Mouse (Mus musculus): Measurements from ENCODE around the gene Cd7. TPM values are rescaled to one million over a fixed set of nuclear protein-coding genes. Genes with fewer than 3 reads are reported as not detected.
"Not testable (repeated sequence)": the region's sequence is repeated elsewhere in the genome, so short reads cannot be mapped to it uniquely, and the experiment has no call there.

Gene Cd7
- polyA plus RNA-seq, 1 experiment, result 0.95 TPM

DNA sequence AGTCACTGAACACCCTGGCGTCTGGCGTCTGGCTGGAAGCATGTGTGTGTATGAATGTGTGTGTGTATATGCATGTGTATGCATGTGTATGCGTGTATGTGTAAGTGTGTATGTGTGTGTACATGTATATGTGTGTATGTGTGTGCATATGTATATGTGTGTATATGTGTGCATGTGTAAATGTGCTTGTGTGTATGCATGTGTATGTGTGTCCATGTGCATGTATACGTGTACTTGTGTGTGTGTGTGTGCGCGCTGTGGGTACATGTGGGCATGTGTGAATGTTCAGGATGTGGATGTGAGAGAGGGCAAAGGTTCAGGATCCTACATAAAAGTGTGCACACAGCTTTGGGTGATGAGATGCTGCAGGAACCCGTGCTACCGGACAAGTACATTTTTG, 41.1 kb upstream of the Cd7 start:
- Histone ChIP-seq H3K4me1 (ENCODE audit: control insufficient read depth, insufficient read depth, low read length) (no peaks in the 10 kb centered on the region), H3K36me3 (ENCODE audit: control insufficient read depth, insufficient read depth, low read length) (no peaks in the 10 kb centered on the region), H3K4me3 (ENCODE audit: control insufficient read depth, low read depth, low read length) (no peak overlapping the region), H3K27ac (ENCODE audit: control insufficient read depth, insufficient read depth, low read depth, low read length) (no peak overlapping the region), H3K27me3 (ENCODE audit: control insufficient read depth, insufficient read depth, low read length) (no peaks in the 10 kb centered on the region)
- no peak for TF ChIP-seq CTCF (IDR thresholded peaks at IDR 0.05; ENCODE audit: control insufficient read depth, insufficient read depth, insufficient replicate concordance, low read depth, low read length)
- TF ChIP-seq POLR2A (IDR thresholded peaks at IDR 0.05; ENCODE audit: control insufficient read depth, low read depth, low read length), result no peak

DNA sequence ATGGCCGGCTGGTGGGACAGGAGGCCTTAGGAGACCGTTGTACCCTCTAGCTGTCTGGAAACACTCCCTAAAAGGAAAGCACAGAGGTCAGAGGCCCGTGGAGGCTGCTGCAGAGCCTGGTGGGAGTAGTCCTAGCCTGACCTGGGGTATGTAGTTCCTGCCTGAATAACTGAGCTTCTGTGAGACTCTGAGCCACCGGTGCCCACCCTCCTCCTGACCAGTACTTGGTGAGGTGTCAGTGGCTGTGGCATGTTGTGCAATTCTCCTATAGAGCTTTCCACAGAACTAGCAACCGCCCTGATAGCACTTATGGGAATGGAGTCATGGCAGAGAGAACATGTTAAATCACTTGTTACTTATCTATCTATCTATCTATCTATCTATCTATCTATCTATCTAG, 36.4 kb upstream of the Cd7 start:
- no peak for TF ChIP-seq CTCF (IDR thresholded peaks at IDR 0.05; ENCODE audit: control insufficient read depth, insufficient read depth, insufficient replicate concordance, low read depth, low read length)
- no peak for TF ChIP-seq POLR2A (IDR thresholded peaks at IDR 0.05; ENCODE audit: control insufficient read depth, low read depth, low read length)
- no peak overlapping the region for H3K27ac ChIP-seq (ENCODE audit: control insufficient read depth, insufficient read depth, low read depth, low read length)
- no peaks in the 10 kb centered on the region for H3K4me1 ChIP-seq (ENCODE audit: control insufficient read depth, insufficient read depth, low read length)
- H3K4me3 ChIP-seq (ENCODE audit: control insufficient read depth, low read depth, low read length), result no peak overlapping the region
- H3K36me3 ChIP-seq (ENCODE audit: control insufficient read depth, insufficient read depth, low read length), result no peaks in the 10 kb centered on the region
- H3K27me3 ChIP-seq (ENCODE audit: control insufficient read depth, insufficient read depth, low read length), result no peaks in the 10 kb centered on the region

DNA sequence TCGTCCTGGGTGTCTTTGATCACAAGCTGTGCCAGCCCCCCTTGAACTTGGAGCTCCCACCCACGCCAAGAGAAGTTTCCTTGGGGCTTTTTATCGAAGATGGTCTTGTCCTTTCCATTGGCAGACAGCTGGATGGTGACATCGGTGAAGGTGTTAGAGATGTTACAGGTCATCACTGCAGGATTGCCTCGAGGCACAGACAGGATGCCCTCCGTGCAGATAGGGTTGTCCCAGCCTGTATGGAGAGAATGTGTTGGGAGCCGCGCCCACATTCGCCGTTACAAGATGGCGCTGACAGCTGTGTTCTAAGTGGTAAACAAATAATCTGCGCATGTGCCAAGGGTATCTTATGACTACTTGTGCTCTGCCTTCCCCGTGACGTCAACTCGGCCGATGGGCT, 30.4 kb upstream of the Cd7 start:
- not testable (repeated sequence) for H3K4me1 ChIP-seq (ENCODE audit: control insufficient read depth, insufficient read depth, low read length); H3K27me3 ChIP-seq (ENCODE audit: control insufficient read depth, insufficient read depth, low read length); H3K36me3 ChIP-seq (ENCODE audit: control insufficient read depth, insufficient read depth, low read length); H3K27ac ChIP-seq (ENCODE audit: control insufficient read depth, insufficient read depth, low read depth, low read length)
- H3K4me3 ChIP-seq (ENCODE audit: control insufficient read depth, low read depth, low read length), result peak overlapping the region; percentile 60

DNA sequence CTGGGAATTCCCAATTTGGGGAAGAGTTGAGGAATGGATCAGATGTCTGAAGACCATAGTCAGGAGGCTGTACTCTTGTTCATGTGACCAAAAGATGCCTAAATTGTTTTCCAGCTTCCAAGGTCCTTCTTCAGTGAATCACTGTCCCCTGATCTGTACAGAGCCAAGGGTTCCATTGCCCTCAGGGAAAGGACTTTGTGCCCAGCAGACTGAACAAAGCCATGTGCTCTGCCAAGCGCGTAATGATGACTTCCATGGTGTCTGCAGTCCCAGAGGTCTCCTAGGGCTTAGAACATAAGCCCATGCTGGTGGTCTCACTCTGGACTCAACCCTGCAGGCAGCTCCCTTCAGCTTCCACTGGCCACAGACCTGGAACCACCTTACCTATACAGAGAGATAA, 28.7 kb upstream of the Cd7 start:
- Histone ChIP-seq H3K27me3 (ENCODE audit: control insufficient read depth, insufficient read depth, low read length) (no peaks in the 10 kb centered on the region), H3K4me1 (ENCODE audit: control insufficient read depth, insufficient read depth, low read length) (no peaks in the 10 kb centered on the region), H3K4me3 (ENCODE audit: control insufficient read depth, low read depth, low read length) (peak overlapping the region; percentile 60), H3K36me3 (ENCODE audit: control insufficient read depth, insufficient read depth, low read length) (no peaks in the 10 kb centered on the region), H3K27ac (ENCODE audit: control insufficient read depth, insufficient read depth, low read depth, low read length) (no peak overlapping the region)
- no peak for TF ChIP-seq CTCF (IDR thresholded peaks at IDR 0.05; ENCODE audit: control insufficient read depth, insufficient read depth, insufficient replicate concordance, low read depth, low read length)
- no peak for TF ChIP-seq POLR2A (IDR thresholded peaks at IDR 0.05; ENCODE audit: control insufficient read depth, low read depth, low read length)

DNA sequence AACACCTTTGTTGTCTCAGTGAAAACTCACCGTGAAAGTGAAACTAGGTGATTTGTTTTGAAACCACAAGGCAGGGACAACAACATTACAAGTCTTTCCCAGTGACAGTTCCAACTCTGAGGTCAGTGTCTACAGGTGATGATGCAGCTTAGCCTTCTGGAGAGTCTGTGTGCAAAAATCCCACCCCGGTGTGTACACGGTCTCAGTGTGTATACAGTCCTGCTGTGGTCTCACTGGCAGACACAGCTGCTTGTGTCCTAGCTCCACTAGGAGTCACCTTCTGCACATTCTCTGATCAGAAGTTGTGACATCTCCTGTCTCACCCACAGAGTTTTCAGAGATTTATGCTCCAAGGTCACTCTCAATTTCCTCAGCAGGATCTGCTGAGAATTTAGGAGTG, 25.0 kb upstream of the Cd7 start:
- no peaks in the 10 kb centered on the region for H3K4me1 ChIP-seq (ENCODE audit: control insufficient read depth, insufficient read depth, low read length)
- no peaks in the 10 kb centered on the region for H3K27me3 ChIP-seq (ENCODE audit: control insufficient read depth, insufficient read depth, low read length)
- no peak overlapping the region for H3K4me3 ChIP-seq (ENCODE audit: control insufficient read depth, low read depth, low read length)
- TF ChIP-seq CTCF (IDR thresholded peaks at IDR 0.05; ENCODE audit: control insufficient read depth, insufficient read depth, insufficient replicate concordance, low read depth, low read length) (no peak; the same call in 1 of the 2 replicates), POLR2A (IDR thresholded peaks at IDR 0.05; ENCODE audit: control insufficient read depth, low read depth, low read length) (no peak)
- H3K27ac ChIP-seq (ENCODE audit: control insufficient read depth, insufficient read depth, low read depth, low read length), result no peak overlapping the region
- H3K36me3 ChIP-seq (ENCODE audit: control insufficient read depth, insufficient read depth, low read length), result no peaks in the 10 kb centered on the region

DNA sequence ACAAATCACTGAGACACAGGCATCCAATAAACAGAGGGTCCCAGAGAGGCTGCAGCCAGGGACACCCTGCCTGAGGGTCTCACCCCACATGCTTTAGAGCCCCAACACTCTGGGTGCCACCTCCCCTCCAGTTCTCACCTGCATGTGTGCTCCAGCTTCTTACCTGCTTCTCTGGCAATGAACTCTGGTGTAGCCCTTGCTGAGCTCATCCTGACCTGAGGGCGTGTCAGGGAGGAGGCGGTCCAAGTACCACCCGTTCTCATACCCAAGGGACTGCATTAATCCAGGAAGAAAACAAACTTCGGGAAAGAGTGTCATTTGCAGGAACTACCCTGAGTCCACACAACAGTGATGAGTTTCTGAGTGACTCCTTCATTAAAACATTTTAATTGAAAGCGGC, 24.2 kb upstream of the Cd7 start, which contains the start of gene Sectm1b:
Gene Sectm1b (minus strand): TSS at position 191 of the 400 bp plus-strand sequence.
- TF ChIP-seq POLR2A (IDR thresholded peaks at IDR 0.05; ENCODE audit: control insufficient read depth, low read depth, low read length) (no peak), CTCF (IDR thresholded peaks at IDR 0.05; ENCODE audit: control insufficient read depth, insufficient read depth, insufficient replicate concordance, low read depth, low read length) (no peak)
- no peak within 1 kb of the TSS for H3K27ac ChIP-seq (ENCODE audit: control insufficient read depth, insufficient read depth, low read depth, low read length)
- no peak within 1 kb of the TSS for H3K4me3 ChIP-seq (ENCODE audit: control insufficient read depth, low read depth, low read length)
- H3K4me1 ChIP-seq (ENCODE audit: control insufficient read depth, insufficient read depth, low read length), result no peaks in the 10 kb centered on the region
- H3K36me3 ChIP-seq (ENCODE audit: control insufficient read depth, insufficient read depth, low read length), result no peaks in the 10 kb centered on the region
- H3K27me3 ChIP-seq (ENCODE audit: control insufficient read depth, insufficient read depth, low read length), result no peaks in the 10 kb centered on the region

DNA sequence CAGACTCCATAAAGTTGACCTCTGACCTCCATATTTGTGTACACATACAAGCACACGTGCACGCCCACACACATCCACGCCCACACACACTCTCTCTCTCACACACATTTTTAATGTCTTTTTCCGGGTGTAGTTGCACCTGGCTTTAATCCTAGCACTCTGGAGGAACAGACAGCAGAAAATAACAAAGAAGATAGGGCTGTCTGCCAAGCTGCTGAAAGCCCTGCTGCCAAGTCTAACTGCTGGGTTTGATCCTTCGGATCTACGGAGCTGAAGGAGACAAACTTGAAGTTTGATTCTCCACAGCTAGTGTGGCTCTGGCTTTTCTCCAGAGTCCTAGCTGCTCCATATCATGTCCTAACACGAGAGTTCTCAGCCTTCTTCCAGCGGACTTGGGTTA, 22.4 kb upstream of the Cd7 start:
- no peaks in the 10 kb centered on the region for H3K27me3 ChIP-seq (ENCODE audit: control insufficient read depth, insufficient read depth, low read length)
- no peaks in the 10 kb centered on the region for H3K36me3 ChIP-seq (ENCODE audit: control insufficient read depth, insufficient read depth, low read length)
- H3K4me3 ChIP-seq (ENCODE audit: control insufficient read depth, low read depth, low read length), result no peak overlapping the region
- no peak overlapping the region for H3K27ac ChIP-seq (ENCODE audit: control insufficient read depth, insufficient read depth, low read depth, low read length)
- H3K4me1 ChIP-seq (ENCODE audit: control insufficient read depth, insufficient read depth, low read length), result no peaks in the 10 kb centered on the region
- TF ChIP-seq POLR2A (IDR thresholded peaks at IDR 0.05; ENCODE audit: control insufficient read depth, low read depth, low read length) (no peak), CTCF (IDR thresholded peaks at IDR 0.05; ENCODE audit: control insufficient read depth, insufficient read depth, insufficient replicate concordance, low read depth, low read length) (no peak)

DNA sequence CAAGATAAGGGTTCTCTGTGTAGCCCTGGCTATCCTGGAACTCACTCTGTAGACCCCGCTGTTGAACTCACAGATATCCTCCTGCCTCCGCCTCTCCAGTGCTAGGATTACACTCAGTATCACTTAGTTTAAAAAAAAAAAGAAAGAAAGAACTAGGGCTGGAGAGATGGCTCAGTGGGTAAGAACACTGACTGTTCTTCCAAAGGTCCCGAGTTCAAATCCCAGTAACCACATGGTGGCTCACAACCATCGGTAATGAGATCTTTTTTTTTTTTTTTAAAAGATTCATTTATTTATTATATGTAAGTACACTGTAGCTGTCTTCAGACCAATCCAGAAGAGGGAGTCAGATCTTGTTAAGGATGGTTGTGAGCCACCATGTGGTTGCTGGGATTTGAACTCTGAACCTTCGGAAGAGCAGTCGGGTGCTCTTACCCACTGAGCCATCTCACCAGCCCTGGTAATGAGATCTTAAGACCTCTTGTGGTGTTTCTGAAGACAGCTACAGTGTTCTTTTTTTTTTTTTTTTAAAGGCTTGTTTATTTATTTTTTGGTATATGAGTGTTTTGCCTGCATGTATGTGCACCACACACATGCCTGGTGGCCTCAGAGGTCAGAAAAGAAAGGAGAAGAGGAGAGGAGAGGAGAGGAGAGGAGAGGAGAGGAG, 21.3 kb upstream of the Cd7 start:
- H3K27me3 ChIP-seq (ENCODE audit: control insufficient read depth, insufficient read depth, low read length); H3K36me3 ChIP-seq (ENCODE audit: control insufficient read depth, insufficient read depth, low read length); H3K4me3 ChIP-seq (ENCODE audit: control insufficient read depth, low read depth, low read length): not testable (repeated sequence)

More for the DNA sequence above, 21.3 kb upstream of the Cd7 start:
- H3K27ac ChIP-seq (ENCODE audit: control insufficient read depth, insufficient read depth, low read depth, low read length); H3K4me1 ChIP-seq (ENCODE audit: control insufficient read depth, insufficient read depth, low read length): not testable (repeated sequence)
